Mouse (Mus musculus): ENCODE measurements at regions not wholly inside any gene's neighbourhood (a gene's known extent, or its start where the extent isn't known, plus 50 kb on each side); places are given as distances from the start of the nearest gene placed in this dataset.

- no peak overlapping the region for H3K4me3 ChIP-seq (ENCODE audit: low read depth, low read length)
- H3K4me1 ChIP-seq (ENCODE audit: control insufficient read depth, insufficient read depth, low read length), result no peaks in the 10 kb centered on the region
These were observed 57.9 kb upstream of the Adgre5 start for GRCm38 (mm10) chr8:83798881-83799606.

DNA sequence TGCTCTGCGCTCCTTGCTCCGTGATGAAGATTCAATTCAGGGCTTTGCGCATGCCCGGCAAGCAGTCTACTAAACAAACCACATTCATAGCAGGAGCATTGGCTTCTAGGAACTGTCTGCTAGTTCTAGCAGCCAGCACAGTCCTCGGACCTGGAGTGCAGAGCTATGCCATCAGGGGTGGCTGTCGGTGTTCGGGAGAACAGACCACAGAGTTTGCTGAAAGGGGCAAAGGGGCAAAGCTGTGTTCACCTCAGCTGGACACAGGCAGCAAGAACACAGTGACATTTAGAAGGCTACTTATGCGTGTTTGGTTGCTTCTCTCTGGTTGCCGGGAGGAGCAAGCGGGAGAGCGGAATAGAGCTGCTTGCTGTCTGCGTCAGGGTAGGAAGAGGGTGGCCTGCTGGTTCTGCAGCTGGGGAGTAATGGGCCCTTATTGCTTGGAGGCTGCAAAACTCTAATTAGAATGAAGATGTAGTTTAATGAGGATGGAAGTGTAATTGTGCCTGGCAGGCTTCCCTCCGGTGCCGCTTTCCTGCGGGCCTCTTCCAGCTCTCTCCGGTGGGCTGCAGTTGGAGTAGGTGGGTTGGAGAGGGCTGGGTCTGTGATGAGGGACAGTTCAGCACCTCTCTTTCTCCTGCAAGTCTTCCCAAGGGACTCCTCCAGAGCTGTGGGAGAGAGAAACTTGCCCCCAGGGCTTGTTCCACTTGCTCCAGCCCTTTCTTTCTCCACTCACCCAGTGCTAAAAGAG lies 52.5 kb upstream of the Adgre5 start:
- H3K4me1 ChIP-seq (ENCODE audit: control insufficient read depth, insufficient read depth, low read length), result no peaks in the 10 kb centered on the region
- ATAC-seq (ENCODE audit: low read depth) (no peak), DNase-seq (ENCODE audit: low spot score) (no peak)
- H3K4me3 ChIP-seq (ENCODE audit: low read depth, low read length), result no peak overlapping the region
- no peak overlapping the region for H3K4me2 ChIP-seq (ENCODE audit: low read depth, low read length)
- WGBS, result 70% methylated on average over 16 of the region's 16 CpGs
- no peaks in the 10 kb centered on the region for H3K27me3 ChIP-seq (replicated peaks; ENCODE audit: control insufficient read depth, insufficient read depth, low read length)
- no peak overlapping the region for H3K27ac ChIP-seq (replicated peaks; ENCODE audit: low read depth, low read length)
- no peaks in the 10 kb centered on the region for H3K36me3 ChIP-seq (ENCODE audit: control insufficient read depth, insufficient read depth, low read length)
- no peaks in the 10 kb centered on the region for H3K9me3 ChIP-seq (ENCODE audit: control insufficient read depth, low read length)
- no peak overlapping the region for H3K9ac ChIP-seq (ENCODE audit: low read depth, low read length)

More at GRCm38 (mm10) chr8:83798881-83799606, 57.9 kb upstream of the Adgre5 start:
- no peaks in the 10 kb centered on the region for H3K9me3 ChIP-seq (ENCODE audit: control insufficient read depth, low read length)
- WGBS, result 76% methylated on average over 9 of the region's 9 CpGs
- H3K27ac ChIP-seq (replicated peaks; ENCODE audit: low read depth, low read length), result no peak overlapping the region
- H3K36me3 ChIP-seq (ENCODE audit: control insufficient read depth, insufficient read depth, low read length), result no peaks in the 10 kb centered on the region
- no peak overlapping the region for H3K4me2 ChIP-seq (ENCODE audit: low read depth, low read length)
- ATAC-seq (ENCODE audit: low read depth) (no peak), DNase-seq (ENCODE audit: low spot score) (no peak)
- no peaks in the 10 kb centered on the region for H3K27me3 ChIP-seq (replicated peaks; ENCODE audit: control insufficient read depth, insufficient read depth, low read length)
- no peak overlapping the region for H3K9ac ChIP-seq (ENCODE audit: low read depth, low read length)

All from embryonic facial prominence, embryonic 14.5 days (tissue).